Comparison of ENCODE assay signal across 22 mouse cellular contexts in the genomic region with DNA sequence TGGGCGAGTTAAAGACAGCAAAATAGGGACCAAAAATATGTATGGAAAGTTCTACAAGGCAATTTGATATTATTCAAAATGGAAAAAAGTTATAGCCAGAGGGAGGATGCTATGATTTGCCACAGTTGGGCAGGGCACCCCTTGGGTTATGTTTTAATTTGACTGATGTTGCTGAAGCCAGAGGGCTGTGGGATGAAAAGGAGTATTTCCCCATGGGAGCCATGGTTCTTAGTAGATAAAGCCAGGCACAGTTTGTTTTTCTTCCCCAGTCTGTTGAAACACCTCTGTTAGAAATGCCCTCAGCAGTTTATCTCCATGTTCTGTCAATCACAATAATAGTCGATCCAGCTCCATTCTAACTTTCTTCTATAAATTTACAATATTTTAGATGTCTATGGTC.
A peak's percentile ranks its signal among the peaks of the same experiment; 100 is the strongest.
DNase-seq lines count a peak whose midpoint lies in the region; ATAC-seq and TF ChIP-seq lines count a peak whose summit lies in the region.
"Had no signal": no experiment of that assay in that cellular context is flagged by ENCODE, and none has a peak within 500 bp of the region (broad histone marks: within the 10 kb centered on the region; RNA-seq: fewer than 3 reads in every experiment).

No protein-coding gene starts in this region.

- no peaks in the 10 kb centered on the region for H3K9me3 ChIP-seq in forebrain, embryonic 15.5 days
- no peaks in the 10 kb centered on the region for H3K9me3 ChIP-seq in forebrain, embryonic 12.5 days
- no peaks in the 10 kb centered on the region for H3K9me3 ChIP-seq in midbrain, embryonic 14.5 days (ENCODE audit: control insufficient read depth, low read length)
- H3K9me3 ChIP-seq in midbrain, embryonic 10.5 days (replicated peaks): no peaks in the 10 kb centered on the region
- no peaks in the 10 kb centered on the region for H3K9me3 ChIP-seq in forebrain, embryonic 16.5 days (ENCODE audit: control insufficient read depth, low read length)
- no peaks in the 10 kb centered on the region for H3K9me3 ChIP-seq in hindbrain, postnatal 0 days (ENCODE audit: low read length)
- H3K9me3 ChIP-seq: limb, embryonic 12.5 days; liver, embryonic 15.5 days had no signal

- H3K4me2 ChIP-seq in forebrain, embryonic 15.5 days (replicated peaks): no peak overlapping the region
- no peak overlapping the region for H3K4me2 ChIP-seq in forebrain, embryonic 12.5 days
- no peak overlapping the region for H3K4me2 ChIP-seq in midbrain, embryonic 14.5 days (ENCODE audit: low read length)
- H3K4me2 ChIP-seq in forebrain, embryonic 16.5 days (ENCODE audit: low read length): no peak overlapping the region
- no peak overlapping the region for H3K4me2 ChIP-seq in hindbrain, postnatal 0 days (ENCODE audit: low read depth, low read length)
- H3K4me2 ChIP-seq: limb, embryonic 12.5 days; liver, embryonic 15.5 days; lung, embryonic 14.5 days had no signal

- peak; percentile 70 for DNase-seq in midbrain, embryonic 14.5 days
- DNase-seq in midbrain, embryonic 10.5 days (ENCODE audit: low spot score): no peak
- no peak for DNase-seq in hindbrain, postnatal 0 days (ENCODE audit: low spot score)
- DNase-seq in adrenal gland, postnatal 36 days: no peak
- DNase-seq in kidney, adult 8-10 months: no peak
- DNase-seq: adrenal gland, postnatal 14 days; cerebellum, adult 2 months; cerebellum, postnatal 25 days; heart, adult 2 months; heart, postnatal 14 days; kidney, adult 9 months; kidney, postnatal 10 days; lung, embryonic 14.5 days; lung, postnatal 14 days; thymus, postnatal 4 days had no signal

- H3K4me3 ChIP-seq in forebrain, embryonic 15.5 days: no peak overlapping the region
- H3K4me3 ChIP-seq in forebrain, embryonic 12.5 days (replicated peaks): no peak overlapping the region
- H3K4me3 ChIP-seq in midbrain, embryonic 14.5 days (replicated peaks; ENCODE audit: low read depth, low read length): no peak overlapping the region
- no peak overlapping the region for H3K4me3 ChIP-seq in midbrain, embryonic 10.5 days
- H3K4me3 ChIP-seq in forebrain, embryonic 16.5 days (replicated peaks; ENCODE audit: low read length): no peak overlapping the region
- no peak overlapping the region for H3K4me3 ChIP-seq in hindbrain, postnatal 0 days (ENCODE audit: low read length)
- H3K4me3 ChIP-seq: heart, adult 2 months; limb, embryonic 12.5 days; liver, embryonic 15.5 days had no signal

- no peaks in the 10 kb centered on the region for H3K27me3 ChIP-seq in forebrain, embryonic 15.5 days
- no peaks in the 10 kb centered on the region for H3K27me3 ChIP-seq in forebrain, embryonic 12.5 days
- no peaks in the 10 kb centered on the region for H3K27me3 ChIP-seq in midbrain, embryonic 14.5 days (ENCODE audit: control insufficient read depth, insufficient read depth, low read length)
- H3K27me3 ChIP-seq in midbrain, embryonic 10.5 days (ENCODE audit: low read depth, poor library complexity, severe bottlenecking): no peaks in the 10 kb centered on the region
- H3K27me3 ChIP-seq in forebrain, embryonic 16.5 days (replicated peaks; ENCODE audit: control insufficient read depth, insufficient read depth, low read length): no peaks in the 10 kb centered on the region
- H3K27me3 ChIP-seq in hindbrain, postnatal 0 days (ENCODE audit: insufficient read depth, low read length): no peaks in the 10 kb centered on the region
- H3K27me3 ChIP-seq: limb, embryonic 12.5 days; liver, embryonic 15.5 days; Patski had no signal

- WGBS in forebrain, embryonic 15.5 days: 77% methylated on average over 2 of the region's 2 CpGs
- WGBS in forebrain, embryonic 12.5 days: 90% methylated on average over 2 of the region's 2 CpGs
- 72% methylated on average over 2 of the region's 2 CpGs for WGBS in midbrain, embryonic 14.5 days
- WGBS in midbrain, embryonic 10.5 days: 91% methylated on average over 2 of the region's 2 CpGs
- WGBS in forebrain, embryonic 16.5 days: 71% methylated on average over 2 of the region's 2 CpGs
- WGBS in hindbrain, postnatal 0 days: 57% methylated on average over 2 of the region's 2 CpGs

- peaks cover 26% of the 10 kb centered on the region for H3K4me1 ChIP-seq in forebrain, embryonic 15.5 days
- H3K4me1 ChIP-seq in forebrain, embryonic 12.5 days: peaks cover 12% of the 10 kb centered on the region
- peaks cover 10% of the 10 kb centered on the region for H3K4me1 ChIP-seq in midbrain, embryonic 14.5 days (ENCODE audit: control insufficient read depth, insufficient read depth, low read length)
- H3K4me1 ChIP-seq in midbrain, embryonic 10.5 days: peaks cover 7% of the 10 kb centered on the region; the same call in 1 of the 2 replicates
- H3K4me1 ChIP-seq in forebrain, embryonic 16.5 days (replicated peaks; ENCODE audit: control insufficient read depth, insufficient read depth, low read length): peaks cover 21% of the 10 kb centered on the region
- no peaks in the 10 kb centered on the region for H3K4me1 ChIP-seq in hindbrain, postnatal 0 days (ENCODE audit: insufficient read depth, low read length)
- H3K4me1 ChIP-seq: limb, embryonic 12.5 days; liver, embryonic 15.5 days had no signal

- H3K36me3 ChIP-seq in forebrain, embryonic 15.5 days: no peaks in the 10 kb centered on the region
- H3K36me3 ChIP-seq in forebrain, embryonic 12.5 days (replicated peaks): no peaks in the 10 kb centered on the region
- H3K36me3 ChIP-seq in midbrain, embryonic 14.5 days (ENCODE audit: control insufficient read depth, insufficient read depth, low read length): no peaks in the 10 kb centered on the region
- H3K36me3 ChIP-seq in midbrain, embryonic 10.5 days: no peaks in the 10 kb centered on the region
- H3K36me3 ChIP-seq in forebrain, embryonic 16.5 days (ENCODE audit: control insufficient read depth, insufficient read depth): no peaks in the 10 kb centered on the region
- H3K36me3 ChIP-seq in hindbrain, postnatal 0 days (ENCODE audit: insufficient read depth, low read length): no peaks in the 10 kb centered on the region
- H3K36me3 ChIP-seq: limb, embryonic 12.5 days; liver, embryonic 15.5 days had no signal

- no peak overlapping the region for H3K9ac ChIP-seq in forebrain, embryonic 15.5 days (replicated peaks)
- H3K9ac ChIP-seq in forebrain, embryonic 12.5 days: no peak overlapping the region
- H3K9ac ChIP-seq in midbrain, embryonic 14.5 days (replicated peaks; ENCODE audit: low read length): no peak overlapping the region
- H3K9ac ChIP-seq in forebrain, embryonic 16.5 days (replicated peaks; ENCODE audit: low read depth, low read length): no peak overlapping the region
- H3K9ac ChIP-seq in hindbrain, postnatal 0 days (replicated peaks; ENCODE audit: low read length): no peak overlapping the region
- H3K9ac ChIP-seq: limb, embryonic 12.5 days; liver, embryonic 15.5 days; lung, embryonic 14.5 days had no signal

- ATAC-seq in forebrain, embryonic 15.5 days (replicated peaks): no peak
- ATAC-seq in forebrain, embryonic 12.5 days (ENCODE audit: low FRiP score): no peak
- ATAC-seq in midbrain, embryonic 14.5 days (ENCODE audit: low FRiP score, low TSS enrichment): no peak
- no peak for ATAC-seq in forebrain, embryonic 16.5 days
- ATAC-seq in hindbrain, postnatal 0 days: no peak
- ATAC-seq: intestine, embryonic 16.5 days; Patski had no signal

- H3K27ac ChIP-seq in forebrain, embryonic 15.5 days (replicated peaks): peak overlapping the region; percentile 83
- no peak overlapping the region for H3K27ac ChIP-seq in forebrain, embryonic 12.5 days
- no peak overlapping the region for H3K27ac ChIP-seq in midbrain, embryonic 14.5 days (replicated peaks; ENCODE audit: low read depth, low read length)
- H3K27ac ChIP-seq in midbrain, embryonic 10.5 days (replicated peaks): no peak overlapping the region
- H3K27ac ChIP-seq in forebrain, embryonic 16.5 days (ENCODE audit: low read length): peak overlapping the region; percentile 61
- 0 out of 2 replicates have a peak overlapping the region, but pooled peaks have one; percentile 17 for H3K27ac ChIP-seq in hindbrain, postnatal 0 days
- H3K27ac ChIP-seq: heart, adult 2 months; limb, embryonic 12.5 days; liver, embryonic 15.5 days had no signal

- no peak for TF ChIP-seq CTCF in hindbrain, postnatal 0 days (IDR thresholded peaks at IDR 0.05; ENCODE audit: low read depth)

Comparison
In these comparisons a context has a peak if more than half of its experiments do, and no peak if none do; other contexts are left out.
1. H3K27ac ChIP-seq: peak in forebrain, embryonic 15.5 days (single experiment), forebrain, embryonic 16.5 days (single experiment) and hindbrain, postnatal 0 days (single experiment); none in forebrain, embryonic 12.5 days (single experiment), midbrain, embryonic 14.5 days (single experiment) and midbrain, embryonic 10.5 days (single experiment).